11 mouse cellular contexts compared by ENCODE assay signal in the genomic region with DNA sequence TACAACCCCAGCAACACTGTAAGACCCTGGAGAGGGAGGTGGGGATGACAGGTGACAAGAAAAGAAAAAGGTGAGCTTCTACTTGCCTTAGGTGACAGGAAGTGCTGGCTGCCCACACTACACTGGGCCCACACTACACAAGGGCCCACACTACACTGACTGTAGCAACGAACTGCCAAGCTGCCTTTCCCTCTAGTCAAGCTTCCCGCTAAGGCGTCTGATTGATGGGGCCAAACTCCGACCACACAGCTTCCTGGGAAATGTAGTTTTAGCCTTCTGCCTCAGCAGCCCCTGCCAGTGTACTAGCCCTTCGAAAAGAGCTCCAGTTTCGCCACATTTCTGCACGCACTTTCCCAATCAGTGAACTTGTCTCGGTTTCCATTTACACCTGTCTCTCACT. TPM values are rescaled to one million over a fixed set of nuclear protein-coding genes. Genes with fewer than 3 reads are reported as not detected.
A peak's percentile ranks its signal among the peaks of the same experiment; 100 is the strongest.
DNase-seq lines count a peak whose midpoint lies in the region; ATAC-seq and TF ChIP-seq lines count a peak whose summit lies in the region.
"Had no signal": no experiment of that assay in that cellular context is flagged by ENCODE, and none has a peak within 500 bp of the region (broad histone marks: within the 10 kb centered on the region; RNA-seq: fewer than 3 reads in every experiment).

No protein-coding gene starts in this region.

- H3K9me3 ChIP-seq in lung, postnatal 0 days (ENCODE audit: low read length): no peaks in the 10 kb centered on the region
- H3K9me3 ChIP-seq in embryonic facial prominence, embryonic 12.5 days: no peaks in the 10 kb centered on the region
- H3K9me3 ChIP-seq in hindbrain, embryonic 14.5 days (ENCODE audit: control insufficient read depth, low read length): no peaks in the 10 kb centered on the region
- H3K9me3 ChIP-seq in neural tube, embryonic 13.5 days: 0 out of 2 replicates have a peak, but pooled peaks cover 6% of the 10 kb centered on the region

- no peak for TF ChIP-seq POLR2A in lung, adult 2 months (IDR thresholded peaks at IDR 0.05; ENCODE audit: borderline replicate concordance, extremely low read depth, low read depth, low read length)

- 6% methylated on average over 8 of the region's 8 CpGs for WGBS in lung, postnatal 0 days
- 7% methylated on average over 8 of the region's 8 CpGs for WGBS in lung, adult 2 months
- WGBS in embryonic facial prominence, embryonic 12.5 days: 9% methylated on average over 8 of the region's 8 CpGs
- 11% methylated on average over 8 of the region's 8 CpGs for WGBS in hindbrain, embryonic 14.5 days
- 8% methylated on average over 8 of the region's 8 CpGs for WGBS in neural tube, embryonic 13.5 days

- no peak overlapping the region for H3K4me3 ChIP-seq in lung, postnatal 0 days (ENCODE audit: low read depth, low read length)
- H3K4me3 ChIP-seq in lung, adult 2 months (replicated peaks; ENCODE audit: extremely low read depth, low read depth, low read length): no peak overlapping the region
- H3K4me3 ChIP-seq in embryonic facial prominence, embryonic 12.5 days: no peak overlapping the region
- H3K4me3 ChIP-seq in hindbrain, embryonic 14.5 days (replicated peaks; ENCODE audit: low read length): no peak overlapping the region
- H3K4me3 ChIP-seq in neural tube, embryonic 13.5 days: no peak overlapping the region
- H3K4me3 ChIP-seq: layer of hippocampus, adult 2 months had no signal

- H3K4me1 ChIP-seq in lung, postnatal 0 days (ENCODE audit: insufficient read depth, low read depth, low read length): no peaks in the 10 kb centered on the region
- H3K4me1 ChIP-seq in lung, adult 2 months (ENCODE audit: control insufficient read depth, insufficient read depth, low read length): 0 out of 2 replicates have a peak, but pooled peaks cover 2% of the 10 kb centered on the region
- peaks cover 4% of the 10 kb centered on the region; the same call in 1 of the 2 replicates for H3K4me1 ChIP-seq in embryonic facial prominence, embryonic 12.5 days
- peaks cover 14% of the 10 kb centered on the region for H3K4me1 ChIP-seq in hindbrain, embryonic 14.5 days (replicated peaks; ENCODE audit: control insufficient read depth, insufficient read depth, low read length)
- peaks cover 29% of the 10 kb centered on the region for H3K4me1 ChIP-seq in neural tube, embryonic 13.5 days (replicated peaks)

- no peak for TF ChIP-seq CTCF in lung, postnatal 0 days (IDR thresholded peaks at IDR 0.05)
- no peak for TF ChIP-seq CTCF in lung, adult 2 months (IDR thresholded peaks at IDR 0.05; ENCODE audit: insufficient read depth, low read length)

- ATAC-seq in lung, postnatal 0 days: peak; percentile 38; the same call in 1 of the 2 replicates
- ATAC-seq in embryonic facial prominence, embryonic 12.5 days (ENCODE audit: insufficient number of reproducible peaks, insufficient read depth, low FRiP score, low TSS enrichment): peak; percentile 16; the same call in 1 of the 2 replicates
- ATAC-seq in hindbrain, embryonic 14.5 days (ENCODE audit: low FRiP score): peak; percentile 44
- ATAC-seq in neural tube, embryonic 13.5 days (ENCODE audit: low read depth): peak; percentile 56; the same call in 1 of the 2 replicates
- ATAC-seq: inflammation-experienced regulatory T-cells, adult 6 months had no signal

- TF ChIP-seq EP300 in lung, postnatal 0 days (IDR thresholded peaks at IDR 0.05): no peak

- H3K4me2 ChIP-seq in lung, postnatal 0 days (replicated peaks; ENCODE audit: low read depth, low read length): no peak overlapping the region
- H3K4me2 ChIP-seq in embryonic facial prominence, embryonic 12.5 days (replicated peaks): no peak overlapping the region
- H3K4me2 ChIP-seq in hindbrain, embryonic 14.5 days (replicated peaks): no peak overlapping the region
- H3K4me2 ChIP-seq in neural tube, embryonic 13.5 days: no peak overlapping the region

- H3K27ac ChIP-seq in lung, postnatal 0 days (ENCODE audit: low read length): no peak overlapping the region
- no peak overlapping the region for H3K27ac ChIP-seq in embryonic facial prominence, embryonic 12.5 days
- 0 out of 2 replicates have a peak overlapping the region, but pooled peaks have one; percentile 45 for H3K27ac ChIP-seq in hindbrain, embryonic 14.5 days
- H3K27ac ChIP-seq in neural tube, embryonic 13.5 days (replicated peaks): no peak overlapping the region
- H3K27ac ChIP-seq: layer of hippocampus, adult 2 months had no signal

- DNase-seq in lung, postnatal 0 days (ENCODE audit: low spot score): no peak
- DNase-seq in lung, adult 2 months: no peak
- DNase-seq in hindbrain, embryonic 14.5 days (ENCODE audit: low spot score): peak; percentile 68
- DNase-seq in thymus, postnatal 4 days: no peak
- no peak for DNase-seq in kidney, adult 9 months
- DNase-seq: cerebellum, postnatal 36 days had no signal

- H3K27me3 ChIP-seq in lung, postnatal 0 days (replicated peaks; ENCODE audit: insufficient read depth, low read length): peaks cover 15% of the 10 kb centered on the region; the same call in 1 of the 2 replicates
- peaks cover 41% of the 10 kb centered on the region for H3K27me3 ChIP-seq in embryonic facial prominence, embryonic 12.5 days
- H3K27me3 ChIP-seq in hindbrain, embryonic 14.5 days (ENCODE audit: control insufficient read depth, insufficient read depth, low read length): no peaks in the 10 kb centered on the region
- peaks cover 3% of the 10 kb centered on the region; the same call in 1 of the 2 replicates for H3K27me3 ChIP-seq in neural tube, embryonic 13.5 days

- no peak overlapping the region for H3K9ac ChIP-seq in lung, postnatal 0 days (replicated peaks; ENCODE audit: low read depth)
- no peak overlapping the region for H3K9ac ChIP-seq in embryonic facial prominence, embryonic 12.5 days
- no peak overlapping the region for H3K9ac ChIP-seq in hindbrain, embryonic 14.5 days
- no peak overlapping the region for H3K9ac ChIP-seq in neural tube, embryonic 13.5 days

- no peaks in the 10 kb centered on the region for H3K36me3 ChIP-seq in lung, postnatal 0 days (ENCODE audit: insufficient read depth, low read length)
- H3K36me3 ChIP-seq in embryonic facial prominence, embryonic 12.5 days: no peaks in the 10 kb centered on the region
- H3K36me3 ChIP-seq in hindbrain, embryonic 14.5 days (replicated peaks; ENCODE audit: control insufficient read depth, insufficient read depth): no peaks in the 10 kb centered on the region
- H3K36me3 ChIP-seq in neural tube, embryonic 13.5 days: no peaks in the 10 kb centered on the region

RNA-seq across cellular contexts. Expression of a gene that starts 19.6 kb away (rescaled TPM):
- polyA plus RNA-seq in lung, postnatal 0 days (2015; fragmentation: Nextera tagmentation; extraction: Ambion mirVana): not detected in 2 replicates
- polyA plus RNA-seq in lung, adult 2 months (2012; rRNA removed): 0.07 and 0.09 TPM in 2 replicates
- not detected in 2 replicates for polyA plus RNA-seq in embryonic facial prominence, embryonic 12.5 days (2016; fragmentation: Nextera tagmentation; extraction: Ambion mirVana)
- 0.52 and 0.69 TPM in 2 replicates for polyA plus RNA-seq in hindbrain, embryonic 14.5 days (2014; fragmentation: Nextera tagmentation; extraction: Ambion mirVana)
- polyA plus RNA-seq in neural tube, embryonic 13.5 days (2015; fragmentation: Nextera tagmentation; extraction: Ambion mirVana): 0.56 TPM in 2 replicates
- polyA plus RNA-seq: inflammation-experienced regulatory T-cells, adult 6 months; liver, embryonic 16.5 days had no signal

RNA-seq across cellular contexts. Expression of a gene that starts 23.4 kb away (rescaled TPM):
- 2.3 and 2.6 TPM in 2 replicates for polyA plus RNA-seq in lung, postnatal 0 days (2015; fragmentation: Nextera tagmentation; extraction: Ambion mirVana)
- polyA plus RNA-seq in lung, adult 2 months (2012; rRNA removed): 7.2 and 10.2 TPM in 2 replicates
- 7.7 and 9.8 TPM in 2 replicates for polyA plus RNA-seq in embryonic facial prominence, embryonic 12.5 days (2016; fragmentation: Nextera tagmentation; extraction: Ambion mirVana)
- polyA plus RNA-seq in hindbrain, embryonic 14.5 days (2014; fragmentation: Nextera tagmentation; extraction: Ambion mirVana): 6.7 and 7.4 TPM in 2 replicates
- polyA plus RNA-seq in neural tube, embryonic 13.5 days (2015; fragmentation: Nextera tagmentation; extraction: Ambion mirVana): 5.8 and 7.4 TPM in 2 replicates

RNA-seq across cellular contexts. Expression of a gene that starts 36.2 kb away (rescaled TPM):
- 11.7 and 12.2 TPM in 2 replicates for polyA plus RNA-seq in lung, postnatal 0 days (2015; fragmentation: Nextera tagmentation; extraction: Ambion mirVana)
- polyA plus RNA-seq in lung, adult 2 months (2012; rRNA removed): 34.7 and 39.9 TPM in 2 replicates
- polyA plus RNA-seq in embryonic facial prominence, embryonic 12.5 days (2016; fragmentation: Nextera tagmentation; extraction: Ambion mirVana): 47.1 and 48.6 TPM in 2 replicates
- 32.4 and 38.1 TPM in 2 replicates for polyA plus RNA-seq in hindbrain, embryonic 14.5 days (2014; fragmentation: Nextera tagmentation; extraction: Ambion mirVana)
- polyA plus RNA-seq in neural tube, embryonic 13.5 days (2015; fragmentation: Nextera tagmentation; extraction: Ambion mirVana): 28.4 and 29.9 TPM in 2 replicates

RNA-seq across cellular contexts. Expression of a gene that starts 41.9 kb away (rescaled TPM):
- polyA plus RNA-seq in lung, postnatal 0 days (2015; fragmentation: Nextera tagmentation; extraction: Ambion mirVana): 1.1 and 1.2 TPM in 2 replicates
- polyA plus RNA-seq in lung, adult 2 months (2012; rRNA removed): 4.2 and 5.0 TPM in 2 replicates
- polyA plus RNA-seq in embryonic facial prominence, embryonic 12.5 days (2016; fragmentation: Nextera tagmentation; extraction: Ambion mirVana): 1.1 TPM in 2 replicates
- polyA plus RNA-seq in hindbrain, embryonic 14.5 days (2014; fragmentation: Nextera tagmentation; extraction: Ambion mirVana): 15.4 and 16.3 TPM in 2 replicates
- polyA plus RNA-seq in neural tube, embryonic 13.5 days (2015; fragmentation: Nextera tagmentation; extraction: Ambion mirVana): 9.7 and 10.7 TPM in 2 replicates

RNA-seq across cellular contexts. Expression of a gene that starts 55.7 kb away (rescaled TPM):
- polyA plus RNA-seq in lung, postnatal 0 days (2015; fragmentation: Nextera tagmentation; extraction: Ambion mirVana): 0.49 and 0.70 TPM in 2 replicates
- 0.39 and 0.60 TPM in 2 replicates for polyA plus RNA-seq in lung, adult 2 months (2012; rRNA removed)
- 0.13 and 0.18 TPM in 2 replicates for polyA plus RNA-seq in embryonic facial prominence, embryonic 12.5 days (2016; fragmentation: Nextera tagmentation; extraction: Ambion mirVana)
- polyA plus RNA-seq in hindbrain, embryonic 14.5 days (2014; fragmentation: Nextera tagmentation; extraction: Ambion mirVana): not detected in 2 replicates
- polyA plus RNA-seq in neural tube, embryonic 13.5 days (2015; fragmentation: Nextera tagmentation; extraction: Ambion mirVana): 0.13 and 0.14 TPM in 2 replicates
- polyA plus RNA-seq: inflammation-experienced regulatory T-cells, adult 6 months had no signal
